Mouse (Mus musculus): ENCODE measurements around the gene Lysmd4.

GRCm38 (mm10) chr7:67229701-67230100 lies 7.4 kb downstream of the Lysmd4 start:
- TF ChIP-seq CTCF (IDR thresholded peaks at IDR 0.05; ENCODE audit: low read depth, low read length), result no peak
- TF ChIP-seq POLR2A (IDR thresholded peaks at IDR 0.05; ENCODE audit: extremely low read depth, insufficient read depth, low read length), result no peak

All from liver, adult 2 months (tissue).